ENCODE assay signal across 22 mouse cellular contexts in the genomic region with DNA sequence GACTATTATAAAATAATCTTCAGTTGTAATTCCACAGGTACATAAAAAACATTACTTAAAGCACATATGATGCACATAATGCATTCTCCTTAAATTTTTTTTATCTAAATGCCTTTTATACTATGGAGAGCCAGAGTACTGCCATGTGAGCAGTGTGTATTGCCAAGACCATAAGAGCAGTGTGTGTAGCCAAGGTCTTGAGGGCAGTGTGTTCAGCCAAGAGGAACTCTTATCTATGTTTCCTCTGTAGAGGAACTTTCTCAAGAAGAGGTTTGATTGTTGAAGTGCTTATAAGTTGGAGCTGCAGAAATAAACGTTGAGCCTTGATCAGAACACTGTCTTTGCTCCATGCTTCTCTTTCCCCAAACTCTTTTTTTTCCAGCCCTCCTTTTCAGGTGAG. TPM values are rescaled to one million over a fixed set of nuclear protein-coding genes. Genes with fewer than 3 reads are reported as not detected.
"Had no signal": no experiment of that assay in that cellular context is flagged by ENCODE, and none has a peak within 500 bp of the region (broad histone marks: within the 10 kb centered on the region; RNA-seq: fewer than 3 reads in every experiment).

No protein-coding gene starts in this region.

- H3K36me3 ChIP-seq: limb, embryonic 13.5 days; midbrain, embryonic 13.5 days had no signal

- H3K4me2 ChIP-seq: limb, embryonic 13.5 days; lung, embryonic 14.5 days; midbrain, embryonic 13.5 days had no signal

- H3K4me1 ChIP-seq: limb, embryonic 13.5 days; midbrain, embryonic 13.5 days had no signal

- H3K4me3 ChIP-seq: limb, embryonic 13.5 days; midbrain, embryonic 13.5 days had no signal

- H3K27me3 ChIP-seq: limb, embryonic 13.5 days; midbrain, embryonic 13.5 days had no signal

- DNase-seq: kidney, adult 11 months; kidney, postnatal 10 days; left cerebral cortex, postnatal 4 days; lung, embryonic 14.5 days; right cerebral cortex, postnatal 25 days; thymus, postnatal 4 days had no signal

- H3K9me3 ChIP-seq: limb, embryonic 13.5 days; midbrain, embryonic 13.5 days had no signal

- H3K9ac ChIP-seq: limb, embryonic 13.5 days; liver, embryonic 14.5 days; lung, embryonic 14.5 days; midbrain, embryonic 13.5 days had no signal

- H3K27ac ChIP-seq: limb, embryonic 13.5 days; liver, embryonic 14.5 days; midbrain, embryonic 13.5 days had no signal

- ATAC-seq: midbrain, embryonic 13.5 days had no signal

RNA-seq across cellular contexts. Expression of gene Vmn2r9, which starts 2.9 kb away (rescaled TPM):
- total RNA-seq: layer of hippocampus, adult 8-10 months; layer of hippocampus, postnatal 14 days; left cerebral cortex, adult 18-20 months; left cerebral cortex, postnatal 10 days; left cerebral cortex, postnatal 4 days; liver, adult 2 months; megakaryocyte progenitor cell, adult 5-6 weeks; midbrain, postnatal 0 days had no signal
- polyA plus RNA-seq: kidney, embryonic 14.5 days; large intestine, adult 2 months; limb, embryonic 13.5 days; liver, adult 2 months; liver, embryonic 14.5 days; lung, embryonic 14.5 days; midbrain, embryonic 13.5 days; midbrain, postnatal 0 days; neural tube, embryonic 14.5 days; small intestine, adult 2 months; stomach, embryonic 16.5 days; thymus, postnatal 0 days had no signal

RNA-seq across cellular contexts. Expression of gene Vmn2r8, which starts 40.8 kb away (rescaled TPM):
- total RNA-seq: layer of hippocampus, adult 8-10 months; layer of hippocampus, postnatal 14 days; left cerebral cortex, adult 18-20 months; left cerebral cortex, postnatal 10 days; left cerebral cortex, postnatal 4 days; liver, adult 2 months; megakaryocyte progenitor cell, adult 5-6 weeks; midbrain, postnatal 0 days had no signal
- polyA plus RNA-seq: kidney, embryonic 14.5 days; large intestine, adult 2 months; limb, embryonic 13.5 days; liver, adult 2 months; liver, embryonic 14.5 days; lung, embryonic 14.5 days; midbrain, embryonic 13.5 days; midbrain, postnatal 0 days; neural tube, embryonic 14.5 days; small intestine, adult 2 months; stomach, embryonic 16.5 days; thymus, postnatal 0 days had no signal

RNA-seq across cellular contexts. Expression of gene Tmed11, which starts 54.3 kb away (rescaled TPM):
- total RNA-seq: layer of hippocampus, adult 8-10 months; layer of hippocampus, postnatal 14 days; left cerebral cortex, adult 18-20 months; left cerebral cortex, postnatal 10 days; left cerebral cortex, postnatal 4 days; megakaryocyte progenitor cell, adult 5-6 weeks; midbrain, postnatal 0 days had no signal
- polyA plus RNA-seq: kidney, embryonic 14.5 days; large intestine, adult 2 months; limb, embryonic 13.5 days; liver, adult 2 months; liver, embryonic 14.5 days; lung, embryonic 14.5 days; midbrain, embryonic 13.5 days; midbrain, postnatal 0 days; neural tube, embryonic 14.5 days; small intestine, adult 2 months; thymus, postnatal 0 days had no signal
